Mouse (Mus musculus) kidney, adult 2 months (tissue): ENCODE data around the gene Slc35e3.
"Not testable (repeated sequence)": the region's sequence is repeated elsewhere in the genome, so short reads cannot be mapped to it uniquely, and the experiment has no call there.

ENCODE experiments used
- CTCF ChIP-seq: fragments of 200-500 bp; conservative IDR thresholded peaks from 2 replicates; pipeline ENCODE4 v1.5.1; 2011; ENCODE audit warnings: low read depth, mild to moderate bottlenecking, control low read depth, low read length, moderate library complexity, mixed read lengths; ENCODE audit not compliant: insufficient read depth, insufficient read length
- POLR2A ChIP-seq: fragments of 200-500 bp; IDR thresholded peaks from one replicate; pipeline ENCODE4 v1.6.1; 2011; ENCODE audit warnings: low read depth, low read length, control low read depth

DNA sequence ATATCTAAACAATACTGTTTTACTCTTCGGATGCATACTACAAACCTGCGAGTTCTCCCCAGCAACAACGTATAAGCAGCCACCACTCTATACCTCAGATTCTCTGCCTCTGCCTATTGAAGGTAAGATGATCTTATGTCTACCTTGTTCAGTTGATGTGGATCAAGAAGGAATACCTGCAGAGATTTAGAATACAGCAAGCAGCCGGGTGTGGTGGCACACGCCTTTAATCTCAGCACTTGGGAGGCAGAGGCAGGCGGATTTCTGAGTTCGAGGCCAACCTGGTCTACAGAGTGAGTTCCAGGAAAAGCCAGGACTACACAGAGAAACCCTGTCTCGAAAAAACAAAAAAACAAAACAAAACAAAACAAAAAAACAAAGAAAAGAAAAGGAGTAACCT lies 8.7 kb downstream of the Slc35e3 start:
- not testable (repeated sequence) for TF ChIP-seq CTCF, POLR2A
